8 mouse cellular contexts compared by ENCODE assay signal in genomic region chr2:92608013-92608619, GRCm38 (mm10). TPM values are rescaled to one million over a fixed set of nuclear protein-coding genes. Genes with fewer than 3 reads are reported as not detected.
DNase-seq lines count a peak whose midpoint lies in the region; ATAC-seq lines count a peak whose summit lies in the region.
"Had no signal": no experiment of that assay in that cellular context is flagged by ENCODE, and none has a peak within 500 bp of the region (broad histone marks: within the 10 kb centered on the region; RNA-seq: fewer than 3 reads in every experiment).

No protein-coding gene starts in this region.

- peak; percentile 41 for DNase-seq in hindbrain, embryonic 14.5 days (ENCODE audit: low spot score)
- DNase-seq in right cerebral cortex, postnatal 10 days (ENCODE audit: low spot score in 2 of 2) = peak; percentile 47 to 60
- no peak for DNase-seq in right cerebral cortex, postnatal 36 days (ENCODE audit: low spot score in 2 of 2)
- DNase-seq in adrenal gland, postnatal 25 days = no peak
- no peak for DNase-seq in urinary bladder, postnatal 25 days (ENCODE audit: low spot score)

- H3K9me3 ChIP-seq in hindbrain, embryonic 14.5 days (ENCODE audit: control insufficient read depth, low read length) = no peaks in the 10 kb centered on the region
- no peaks in the 10 kb centered on the region for H3K9me3 ChIP-seq in hindbrain, embryonic 16.5 days (ENCODE audit: control insufficient read depth, low read length)

- ATAC-seq in hindbrain, embryonic 14.5 days (ENCODE audit: low FRiP score) = no peak
- ATAC-seq in hindbrain, embryonic 16.5 days = no peak
- 0 out of 2 replicates have a peak, but pooled peaks have one; percentile 11 for ATAC-seq in megakaryocyte-erythroid progenitor cell, adult 5-6 weeks (replicated peaks; ENCODE audit: low FRiP score, low TSS enrichment, poor library complexity, severe bottlenecking)

- H3K4me1 ChIP-seq in hindbrain, embryonic 14.5 days (replicated peaks; ENCODE audit: control insufficient read depth, insufficient read depth, low read length) = peaks cover 11% of the 10 kb centered on the region
- peaks cover 11% of the 10 kb centered on the region for H3K4me1 ChIP-seq in hindbrain, embryonic 16.5 days (ENCODE audit: control insufficient read depth, insufficient read depth, low read depth, low read length)

- no peak overlapping the region for H3K4me3 ChIP-seq in hindbrain, embryonic 14.5 days (replicated peaks; ENCODE audit: low read length)
- no peak overlapping the region for H3K4me3 ChIP-seq in hindbrain, embryonic 16.5 days (ENCODE audit: low read length)

- no peaks in the 10 kb centered on the region for H3K27me3 ChIP-seq in hindbrain, embryonic 14.5 days (ENCODE audit: control insufficient read depth, insufficient read depth, low read length)
- H3K27me3 ChIP-seq in hindbrain, embryonic 16.5 days (replicated peaks; ENCODE audit: control insufficient read depth, insufficient read depth, low read length) = no peaks in the 10 kb centered on the region

- no peak overlapping the region for H3K27ac ChIP-seq in hindbrain, embryonic 14.5 days
- H3K27ac ChIP-seq in hindbrain, embryonic 16.5 days (ENCODE audit: low read depth, low read length) = no peak overlapping the region
- H3K27ac ChIP-seq: liver, embryonic 14.5 days had no signal

- H3K4me2 ChIP-seq in hindbrain, embryonic 14.5 days (replicated peaks) = no peak overlapping the region
- no peak overlapping the region for H3K4me2 ChIP-seq in hindbrain, embryonic 16.5 days (ENCODE audit: low read length)

- H3K9ac ChIP-seq in hindbrain, embryonic 14.5 days = no peak overlapping the region
- H3K9ac ChIP-seq in hindbrain, embryonic 16.5 days (ENCODE audit: low read depth, low read length) = no peak overlapping the region
- H3K9ac ChIP-seq: liver, embryonic 14.5 days had no signal

- H3K36me3 ChIP-seq in hindbrain, embryonic 14.5 days (replicated peaks; ENCODE audit: control insufficient read depth, insufficient read depth) = peaks cover under 1% of the 10 kb centered on the region; the same call in 1 of the 2 replicates
- peaks cover 7% of the 10 kb centered on the region for H3K36me3 ChIP-seq in hindbrain, embryonic 16.5 days (ENCODE audit: control insufficient read depth, insufficient read depth, low read length)

- WGBS in hindbrain, embryonic 14.5 days = 50% methylated on average over 12 of the region's 12 CpGs
- 38% methylated on average over 12 of the region's 12 CpGs for WGBS in hindbrain, embryonic 16.5 days

RNA-seq across cellular contexts. Expression of gene Chst1, which starts 8.6 kb away (rescaled TPM):
- polyA plus RNA-seq in hindbrain, embryonic 14.5 days (2014; fragmentation: Nextera tagmentation; extraction: Ambion mirVana) = 20.0 and 26.1 TPM in 2 replicates
- 31.9 and 33.2 TPM in 2 replicates for polyA plus RNA-seq in hindbrain, embryonic 16.5 days (2015; fragmentation: Nextera tagmentation; extraction: Ambion mirVana)
- 1.5 TPM in 1 of 2 replicates, not detected in the other for total RNA-seq in megakaryocyte-erythroid progenitor cell, adult 5-6 weeks (2014; fragmentation: Nextera tagmentation)
- 0.27 and 0.28 TPM in 2 replicates for total RNA-seq in megakaryocyte-erythroid progenitor cell, adult 5-6 weeks (2017)
- 12.8 and 13.5 TPM in 2 replicates for total RNA-seq in adrenal gland, postnatal 25 days (2021)

Comparison
In these comparisons a context has a peak if more than half of its experiments do, and no peak if none do; other contexts are left out.
1. DNase-seq: peak in hindbrain, embryonic 14.5 days (single experiment) and right cerebral cortex, postnatal 10 days (2 of 2); none in right cerebral cortex, postnatal 36 days (0 of 2), adrenal gland, postnatal 25 days (single experiment) and urinary bladder, postnatal 25 days (single experiment).